Mouse (Mus musculus) forebrain, embryonic 16.5 days (tissue): ENCODE data around the gene Hcrtr2. TPM values are rescaled to one million over a fixed set of nuclear protein-coding genes. Genes with fewer than 3 reads are reported as not detected.

Experiments
- ATAC-seq: fragments of 200-750 bp; cut with Nextera tagmentation; 2 replicates; pipeline ENCODE4 v1.8.0; 2017; ENCODE audit warnings: mild to moderate bottlenecking, moderate library complexity
- H3K27ac ChIP-seq: fragments of 300-500 bp; sonication (generic); 2 replicates; pipeline ENCODE4 v1.5.1; 2014; ENCODE audit warnings: low read length, control low read depth
- H3K27me3 ChIP-seq: fragments of 300-500 bp; sonication (generic); replicated peaks from 2 replicates; pipeline ENCODE4 v1.6.1; 2014; ENCODE audit warnings: low read length; ENCODE audit not compliant: control insufficient read depth, insufficient read depth
- H3K36me3 ChIP-seq: fragments of 300-500 bp; sonication (generic); 2 replicates; pipeline ENCODE4 v1.6.1; 2014; ENCODE audit not compliant: control insufficient read depth, insufficient read depth
- H3K4me1 ChIP-seq: fragments of 300-500 bp; sonication (generic); replicated peaks from 2 replicates; pipeline ENCODE4 v1.6.1; 2014; ENCODE audit warnings: low read length; ENCODE audit not compliant: control insufficient read depth, insufficient read depth
- H3K4me2 ChIP-seq: fragments of 300-500 bp; sonication (generic); 2 replicates; pipeline ENCODE4 v1.6.1; 2014; ENCODE audit warnings: mild to moderate bottlenecking, low read length, control low read depth
- H3K4me3 ChIP-seq: fragments of 300-500 bp; sonication (generic); replicated peaks from 2 replicates; pipeline ENCODE4 v1.5.1; 2014; ENCODE audit warnings: mild to moderate bottlenecking, low read length, control low read depth
- H3K9ac ChIP-seq: fragments of 300-500 bp; sonication (generic); replicated peaks from 2 replicates; pipeline ENCODE4 v1.6.1; 2014; ENCODE audit warnings: low read depth, low read length, control low read depth
- H3K9me3 ChIP-seq: fragments of 300-500 bp; sonication (generic); 2 replicates; pipeline ENCODE4 v1.6.1; 2016; ENCODE audit warnings: low read length; ENCODE audit not compliant: control insufficient read depth
- WGBS: fragments of 180-500 bp; shearing (Covaris S2); extraction: QIAGEN DNeasy Blood & Tissue Kit; methylation state at CpG from one replicate; pipeline ENCODE4 v1.1.7; 2014; 5-methylcytosine and 5-hydroxymethylcytosine counted together
- polyA plus RNA-seq: library from polyadenylated mRNA; unstranded; fragments of >200 nt; fragmentation: Nextera tagmentation; extraction: Ambion mirVana; gene quantifications from 2 replicates; pipeline ENCODE4 v1.2.1, GENCODE M21; 2015

Hcrtr2 gene
- polyA plus RNA-seq, 1 experiment from 2014 or later: 5.4 TPM

GRCm38 (mm10) chr9:76242322-76242721 is 81.3 kb downstream of the Hcrtr2 start:
- H3K9me3 ChIP-seq: no peaks in the 10 kb centered on the region
- 79% methylated on average over 1 of the region's 1 CpGs for WGBS

DNA sequence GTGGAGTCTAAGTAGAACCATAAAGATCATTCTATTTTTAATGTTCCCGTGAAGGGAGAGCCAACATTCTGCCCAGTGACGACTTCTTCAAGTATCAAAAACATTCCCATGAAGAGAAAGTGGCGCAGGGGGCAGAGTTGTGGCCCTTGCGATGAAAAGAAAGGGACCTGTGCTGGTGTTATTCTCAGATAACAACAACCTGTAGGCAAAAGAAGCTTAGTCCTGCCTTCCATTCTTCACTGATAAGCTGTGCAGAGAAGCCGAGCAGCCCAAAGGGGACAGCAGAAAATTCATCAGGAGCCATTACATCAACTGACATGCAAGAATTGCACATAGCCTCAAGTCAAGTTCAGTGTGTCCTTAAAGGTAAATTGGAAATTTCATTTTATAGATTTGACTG is 85.7 kb downstream of the Hcrtr2 start:
- H3K36me3 ChIP-seq: no peaks in the 10 kb centered on the region
- H3K4me1 ChIP-seq: peaks cover 3% of the 10 kb centered on the region; the same call in 1 of the 2 replicates
- no peak overlapping the region for H3K4me2 ChIP-seq
- H3K27ac ChIP-seq: no peak overlapping the region
- ATAC-seq: no peak
- no peaks in the 10 kb centered on the region for H3K9me3 ChIP-seq
- H3K4me3 ChIP-seq: no peak overlapping the region
- no peaks in the 10 kb centered on the region for H3K27me3 ChIP-seq
- 85% methylated on average over 5 of the region's 5 CpGs for WGBS
- H3K9ac ChIP-seq: no peak overlapping the region

More at GRCm38 (mm10) chr9:76242322-76242721, 81.3 kb downstream of the Hcrtr2 start:
- Histone ChIP-seq H3K27me3 (no peaks in the 10 kb centered on the region), H3K9ac (no peak overlapping the region), H3K36me3 (no peaks in the 10 kb centered on the region), H3K4me3 (no peak overlapping the region), H3K27ac (no peak overlapping the region), H3K4me2 (no peak overlapping the region), H3K4me1 (no peaks in the 10 kb centered on the region)
- no peak for ATAC-seq

DNA sequence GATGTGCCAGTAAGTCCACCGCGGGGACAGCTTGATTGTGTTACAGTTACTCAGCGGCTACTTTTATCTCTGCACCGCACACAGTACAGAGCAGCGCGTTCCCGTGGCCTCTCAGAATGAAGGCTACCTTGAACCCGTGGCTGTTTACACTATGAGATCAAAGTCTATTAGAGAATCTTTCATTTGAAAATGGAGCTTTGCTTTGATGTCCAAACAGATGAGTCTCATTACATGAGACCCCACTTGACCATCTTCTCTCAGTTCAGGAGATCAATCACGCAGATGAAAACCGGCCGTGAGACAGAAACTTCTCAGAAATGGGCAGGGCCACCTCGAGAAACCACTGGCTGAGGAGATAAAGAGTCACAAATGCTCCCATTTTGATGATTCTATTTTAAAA is 86.4 kb downstream of the Hcrtr2 start:
- no peak for ATAC-seq
- no peaks in the 10 kb centered on the region for H3K27me3 ChIP-seq
- H3K9me3 ChIP-seq: no peaks in the 10 kb centered on the region
- H3K4me1 ChIP-seq: peaks cover 3% of the 10 kb centered on the region; the same call in 1 of the 2 replicates
- WGBS: 64% methylated on average over 12 of the region's 12 CpGs
- H3K9ac ChIP-seq: no peak overlapping the region
- H3K36me3 ChIP-seq: no peaks in the 10 kb centered on the region
- no peak overlapping the region for H3K4me2 ChIP-seq
- H3K27ac ChIP-seq: no peak overlapping the region
- no peak overlapping the region for H3K4me3 ChIP-seq

DNA sequence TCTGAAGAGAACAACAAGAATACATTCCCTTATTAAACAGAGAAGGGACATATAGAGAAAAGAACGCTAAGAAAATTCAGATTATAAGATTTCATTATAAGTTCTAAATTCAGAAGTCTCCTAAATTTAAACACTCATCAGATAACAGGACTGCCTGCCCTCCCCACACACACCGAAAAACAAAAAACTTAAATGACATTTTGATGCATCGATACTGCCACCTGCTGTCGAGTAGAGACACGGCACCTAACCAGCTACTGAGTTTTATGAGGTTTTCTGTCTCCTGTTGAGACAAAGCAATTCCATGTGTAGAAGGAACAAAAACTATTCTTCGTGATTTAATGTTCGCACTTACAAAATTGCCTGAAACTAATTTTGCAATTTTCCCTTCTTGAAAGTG is 87.0 kb downstream of the Hcrtr2 start:
- peak overlapping the region; percentile 81 for H3K4me2 ChIP-seq
- H3K4me3 ChIP-seq: no peak overlapping the region
- H3K9me3 ChIP-seq: no peaks in the 10 kb centered on the region
- no peak overlapping the region for H3K27ac ChIP-seq
- H3K36me3 ChIP-seq: no peaks in the 10 kb centered on the region
- ATAC-seq: peak; percentile 84
- H3K4me1 ChIP-seq: peaks cover 3% of the 10 kb centered on the region; the same call in 1 of the 2 replicates
- no peaks in the 10 kb centered on the region for H3K27me3 ChIP-seq
- under 1% methylated on average over 7 of the region's 7 CpGs for WGBS
- H3K9ac ChIP-seq: no peak overlapping the region

- H3K27ac ChIP-seq: no peak overlapping the region
- peaks cover 3% of the 10 kb centered on the region; the same call in 1 of the 2 replicates for H3K4me1 ChIP-seq
- H3K36me3 ChIP-seq: no peaks in the 10 kb centered on the region
- no peaks in the 10 kb centered on the region for H3K9me3 ChIP-seq
- H3K27me3 ChIP-seq: no peaks in the 10 kb centered on the region
- ATAC-seq: peak; percentile 88
- peak overlapping the region; percentile 50 for H3K9ac ChIP-seq
- H3K4me3 ChIP-seq: peak overlapping the region; percentile 46
- WGBS: 2% methylated on average over 14 of the region's 14 CpGs
- peak overlapping the region; percentile 81 for H3K4me2 ChIP-seq
Observed at GRCm38 (mm10) chr9:76235945-76236503, 87.6 kb downstream of the Hcrtr2 start.

DNA sequence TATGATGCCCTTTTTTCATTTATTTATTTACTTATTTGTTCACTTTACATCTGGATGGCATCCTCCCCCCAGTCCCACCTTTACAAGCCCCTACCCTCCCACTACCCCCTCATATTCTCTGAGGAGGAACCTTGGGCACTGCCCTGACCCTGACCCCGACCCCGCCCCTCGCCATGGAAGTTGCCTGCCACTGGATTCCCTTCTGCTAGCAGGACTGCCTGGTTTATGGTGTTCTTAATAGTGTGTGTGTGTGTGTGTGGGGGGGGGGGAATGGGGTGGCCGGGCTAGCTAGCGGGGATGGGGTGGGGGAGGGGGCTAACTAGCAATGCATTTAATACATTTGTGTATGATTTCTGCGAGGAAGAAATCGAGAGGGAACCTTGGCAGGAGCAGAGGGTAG is 88.8 kb downstream of the Hcrtr2 start:
- Histone ChIP-seq H3K27ac (no peak overlapping the region), H3K9ac (no peak overlapping the region), H3K4me3 (no peak overlapping the region), H3K4me1 (peaks cover 3% of the 10 kb centered on the region; the same call in 1 of the 2 replicates), H3K36me3 (no peaks in the 10 kb centered on the region), H3K4me2 (no peak overlapping the region), H3K27me3 (no peaks in the 10 kb centered on the region), H3K9me3 (no peaks in the 10 kb centered on the region)
- no peak for ATAC-seq
- 65% methylated on average over 7 of the region's 7 CpGs for WGBS

DNA sequence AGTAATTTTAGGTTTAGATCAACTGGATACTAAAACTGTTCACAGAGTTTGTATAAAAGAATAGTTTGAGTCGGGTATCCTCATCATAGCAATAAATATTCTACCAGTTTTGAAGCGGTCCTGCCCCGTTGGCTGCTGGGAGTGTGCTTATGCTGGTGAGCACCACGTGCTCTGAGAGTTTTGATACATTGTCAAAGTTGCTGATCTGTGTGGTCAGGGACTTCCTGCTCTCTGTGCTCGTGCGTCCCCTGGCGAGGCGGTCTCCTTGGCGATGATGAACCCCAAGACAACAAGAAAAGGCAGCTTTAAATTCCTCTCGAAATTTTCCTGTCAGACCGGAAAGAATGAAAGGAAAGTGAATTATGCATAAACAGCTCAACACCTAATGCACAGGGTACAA is 93.3 kb downstream of the Hcrtr2 start:
- 50% methylated on average over 11 of the region's 11 CpGs for WGBS
- Histone ChIP-seq H3K4me3 (no peak overlapping the region), H3K9ac (no peak overlapping the region), H3K36me3 (no peaks in the 10 kb centered on the region), H3K4me2 (no peak overlapping the region), H3K27me3 (no peaks in the 10 kb centered on the region), H3K27ac (no peak overlapping the region), H3K9me3 (no peaks in the 10 kb centered on the region), H3K4me1 (no peaks in the 10 kb centered on the region)
- ATAC-seq: no peak

DNA sequence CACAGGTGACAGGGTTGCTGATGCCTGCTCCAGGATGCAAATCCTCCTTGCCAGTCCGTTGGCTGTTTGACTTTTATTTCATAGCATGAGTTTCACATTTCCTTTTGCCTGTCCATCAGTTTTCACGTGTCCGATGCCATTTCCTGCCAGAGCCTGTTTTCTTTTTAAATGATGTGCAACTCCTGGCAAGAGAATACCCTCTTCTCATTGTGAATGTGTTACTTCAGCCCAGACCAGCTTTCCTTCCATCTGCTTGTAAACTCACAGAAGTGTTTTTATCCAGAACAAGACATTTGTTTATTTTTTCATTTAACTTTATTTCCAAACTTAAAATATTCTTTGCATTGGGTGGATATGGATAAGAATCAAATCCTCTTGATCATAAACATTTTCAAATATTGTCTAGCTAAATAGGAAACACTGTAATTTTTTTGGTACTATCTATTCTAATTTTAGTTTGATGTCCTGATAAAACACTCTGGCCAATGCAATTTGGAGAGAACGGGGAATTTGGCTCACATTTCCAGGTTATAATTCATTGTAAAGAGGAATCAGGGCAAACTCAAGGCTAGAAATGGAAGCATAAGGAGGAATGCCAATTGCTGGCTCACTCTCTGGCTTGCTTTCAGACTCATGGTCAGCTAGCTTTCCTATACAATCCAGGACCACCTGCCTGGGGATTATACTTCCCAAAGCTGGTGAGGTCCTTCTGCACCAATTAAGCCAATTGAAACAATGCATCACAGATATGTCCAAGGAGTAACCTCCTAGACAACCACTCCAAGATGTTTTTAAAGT is 106.3 kb downstream of the Hcrtr2 start:
- no peaks in the 10 kb centered on the region for H3K4me1 ChIP-seq
- no peak overlapping the region for H3K4me3 ChIP-seq
- no peak overlapping the region for H3K9ac ChIP-seq
- ATAC-seq: no peak
- WGBS: 77% methylated on average over 4 of the region's 4 CpGs
- no peaks in the 10 kb centered on the region for H3K36me3 ChIP-seq
- no peak overlapping the region for H3K4me2 ChIP-seq
- no peaks in the 10 kb centered on the region for H3K9me3 ChIP-seq
- H3K27me3 ChIP-seq: no peaks in the 10 kb centered on the region
- H3K27ac ChIP-seq: no peak overlapping the region

DNA sequence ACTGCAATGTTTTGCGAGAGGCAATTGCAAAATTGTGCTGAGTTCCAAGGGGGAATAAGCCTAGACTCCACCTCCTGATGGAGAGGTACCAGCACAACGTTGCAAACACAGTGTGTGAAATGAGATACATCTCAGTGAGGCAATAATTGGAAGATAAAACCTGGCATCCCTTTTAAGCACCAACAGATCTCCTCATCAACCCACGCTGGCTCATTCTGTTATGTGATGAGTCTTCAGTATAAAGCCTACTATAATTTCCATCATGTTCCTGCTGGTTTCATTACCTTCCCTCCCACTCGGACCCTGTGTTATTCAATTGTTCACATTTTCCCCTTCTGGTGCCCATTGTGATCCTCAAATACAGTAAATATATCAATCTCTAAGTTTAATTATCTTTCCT is 109.0 kb downstream of the Hcrtr2 start:
- no peaks in the 10 kb centered on the region for H3K27me3 ChIP-seq
- H3K9ac ChIP-seq: no peak overlapping the region
- WGBS: 72% methylated on average over 4 of the region's 4 CpGs
- no peaks in the 10 kb centered on the region for H3K9me3 ChIP-seq
- no peaks in the 10 kb centered on the region for H3K36me3 ChIP-seq
- no peaks in the 10 kb centered on the region for H3K4me1 ChIP-seq
- H3K4me3 ChIP-seq: no peak overlapping the region
- ATAC-seq: no peak
- no peak overlapping the region for H3K27ac ChIP-seq
- H3K4me2 ChIP-seq: no peak overlapping the region
